Mouse (Mus musculus): ENCODE data around the gene Fbxl17.

The Fbxl17 gene

GRCm38 (mm10) chr17:63282004-63282403 lies 217.8 kb downstream of the Fbxl17 start:
- no peak for DNase-seq (ENCODE audit: low spot score in 2 of 2)

GRCm38 (mm10) chr17:63280990-63281389 lies 218.8 kb downstream of the Fbxl17 start:
- DNase-seq (ENCODE audit: low spot score in 2 of 2) = no peak

GRCm38 (mm10) chr17:63279144-63279543 lies 220.7 kb downstream of the Fbxl17 start:
- DNase-seq (ENCODE audit: low spot score in 2 of 2) = no peak

- peak in 1 of 2 experiments; percentile 5 for DNase-seq (ENCODE audit: low spot score in 2 of 2)
Measured at GRCm38 (mm10) chr17:63273353-63273752, 226.5 kb downstream of the Fbxl17 start.

- DNase-seq (ENCODE audit: low spot score in 2 of 2) = no peak
Measured at GRCm38 (mm10) chr17:63272914-63273313, 226.9 kb downstream of the Fbxl17 start.

GRCm38 (mm10) chr17:63271000-63271399 lies 228.8 kb downstream of the Fbxl17 start:
- DNase-seq (ENCODE audit: low spot score in 2 of 2) = no peak

- DNase-seq (ENCODE audit: low spot score in 2 of 2) = peak in 1 of 2 experiments; percentile 42
Measured at GRCm38 (mm10) chr17:63270513-63270912, 229.3 kb downstream of the Fbxl17 start.

- DNase-seq (ENCODE audit: low spot score in 2 of 2) = no peak
Measured at GRCm38 (mm10) chr17:63262674-63263073, 237.1 kb downstream of the Fbxl17 start.

GRCm38 (mm10) chr17:63261508-63262141 lies 238.2 kb downstream of the Fbxl17 start:
- peak in 1 of 2 experiments; percentile 12 for DNase-seq (ENCODE audit: low spot score in 2 of 2)

GRCm38 (mm10) chr17:63259091-63259490 lies 240.7 kb downstream of the Fbxl17 start:
- no peak for DNase-seq (ENCODE audit: low spot score in 2 of 2)

GRCm38 (mm10) chr17:63246144-63246619 lies 253.6 kb downstream of the Fbxl17 start:
- no peak for DNase-seq (ENCODE audit: low spot score in 2 of 2)

GRCm38 (mm10) chr17:63245472-63245871 lies 254.3 kb downstream of the Fbxl17 start:
- no peak for DNase-seq (ENCODE audit: low spot score in 2 of 2)

GRCm38 (mm10) chr17:63242761-63243160 lies 257.1 kb downstream of the Fbxl17 start:
- DNase-seq (ENCODE audit: low spot score in 2 of 2) = no peak

- DNase-seq (ENCODE audit: low spot score in 2 of 2) = no peak
Measured at GRCm38 (mm10) chr17:63240731-63241106, 259.1 kb downstream of the Fbxl17 start.

GRCm38 (mm10) chr17:63240021-63240730 lies 259.6 kb downstream of the Fbxl17 start:
- DNase-seq (ENCODE audit: low spot score in 2 of 2) = no peak

- no peak for DNase-seq (ENCODE audit: low spot score in 2 of 2)
Measured at GRCm38 (mm10) chr17:63236846-63237245, 263.0 kb downstream of the Fbxl17 start.

GRCm38 (mm10) chr17:63236221-63236620 lies 263.6 kb downstream of the Fbxl17 start:
- no peak for DNase-seq (ENCODE audit: low spot score in 2 of 2)

GRCm38 (mm10) chr17:63235821-63236220 lies 264.0 kb downstream of the Fbxl17 start:
- no peak for DNase-seq (ENCODE audit: low spot score in 2 of 2)

- DNase-seq (ENCODE audit: low spot score in 2 of 2) = peak in 1 of 2 experiments; percentile 10
Measured at GRCm38 (mm10) chr17:63229111-63229510, 270.7 kb downstream of the Fbxl17 start.

GRCm38 (mm10) chr17:63226380-63226779 lies 273.4 kb downstream of the Fbxl17 start:
- DNase-seq (ENCODE audit: low spot score in 2 of 2) = no peak

GRCm38 (mm10) chr17:63225959-63226358 lies 273.9 kb downstream of the Fbxl17 start:
- DNase-seq (ENCODE audit: low spot score in 2 of 2) = no peak

- DNase-seq (ENCODE audit: low spot score in 2 of 2) = peak in 1 of 2 experiments; percentile 11
Measured at GRCm38 (mm10) chr17:63223675-63224074, 276.1 kb downstream of the Fbxl17 start.

- DNase-seq (ENCODE audit: low spot score in 2 of 2) = no peak
Measured at GRCm38 (mm10) chr17:63221632-63222031, 278.2 kb downstream of the Fbxl17 start.

Data from right cerebral cortex, postnatal 10 days (tissue).